19 mouse cellular contexts compared by ENCODE assay signal in genomic region chr6:90756561-90756960, GRCm38 (mm10).
DNase-seq lines count a peak whose midpoint lies in the region; ATAC-seq and TF ChIP-seq lines count a peak whose summit lies in the region.
"Had no signal": no experiment of that assay in that cellular context is flagged by ENCODE, and none has a peak within 500 bp of the region (broad histone marks: within the 10 kb centered on the region; RNA-seq: fewer than 3 reads in every experiment).

No protein-coding gene starts in this region.

- no peak overlapping the region for H3K4me2 ChIP-seq in heart, embryonic 13.5 days
- no peak overlapping the region; the same call in 1 of the 2 replicates for H3K4me2 ChIP-seq in liver, embryonic 16.5 days (ENCODE audit: low read depth, low read length)
- H3K4me2 ChIP-seq: embryonic facial prominence, embryonic 15.5 days; hindbrain, embryonic 15.5 days; lung, embryonic 14.5 days; neural tube, embryonic 12.5 days had no signal

- H3K27ac ChIP-seq in heart, embryonic 13.5 days (replicated peaks) = peak overlapping the region; percentile 44
- peak overlapping the region; percentile 94 for H3K27ac ChIP-seq in spleen, adult 2 months (ENCODE audit: insufficient read depth, low read length)
- no peak overlapping the region for H3K27ac ChIP-seq in liver, embryonic 16.5 days (ENCODE audit: low read length)
- H3K27ac ChIP-seq: embryonic facial prominence, embryonic 15.5 days; hindbrain, embryonic 15.5 days; neural tube, embryonic 12.5 days had no signal

- no peaks in the 10 kb centered on the region for H3K27me3 ChIP-seq in heart, embryonic 13.5 days (replicated peaks)
- H3K27me3 ChIP-seq in spleen, adult 2 months (ENCODE audit: control insufficient read depth, insufficient read depth, low read length) = no peaks in the 10 kb centered on the region
- no peaks in the 10 kb centered on the region for H3K27me3 ChIP-seq in liver, embryonic 16.5 days (ENCODE audit: control insufficient read depth, insufficient read depth, low read depth, low read length)
- H3K27me3 ChIP-seq: embryonic facial prominence, embryonic 15.5 days; hindbrain, embryonic 15.5 days; neural tube, embryonic 12.5 days had no signal

- no peaks in the 10 kb centered on the region for H3K36me3 ChIP-seq in heart, embryonic 13.5 days
- H3K36me3 ChIP-seq in spleen, adult 2 months (ENCODE audit: control insufficient read depth, insufficient read depth, low read length) = no peaks in the 10 kb centered on the region
- no peaks in the 10 kb centered on the region for H3K36me3 ChIP-seq in liver, embryonic 16.5 days (ENCODE audit: control insufficient read depth, insufficient read depth)
- H3K36me3 ChIP-seq: embryonic facial prominence, embryonic 15.5 days; heart, embryonic 10.5 days; hindbrain, embryonic 15.5 days; limb, embryonic 10.5 days; neural tube, embryonic 12.5 days had no signal

- no peak overlapping the region for H3K4me3 ChIP-seq in heart, embryonic 13.5 days
- peak overlapping the region; percentile 41; the same call in 1 of the 2 replicates for H3K4me3 ChIP-seq in spleen, adult 2 months (ENCODE audit: extremely low read depth, insufficient read depth, insufficient read length)
- H3K4me3 ChIP-seq in liver, embryonic 16.5 days (ENCODE audit: low read depth, low read length) = peak overlapping the region; percentile 27; the same call in 1 of the 2 replicates
- H3K4me3 ChIP-seq: embryonic facial prominence, embryonic 15.5 days; heart, embryonic 10.5 days; hindbrain, embryonic 15.5 days; limb, embryonic 10.5 days; neural tube, embryonic 12.5 days had no signal

- 66% methylated on average over 5 of the region's 5 CpGs for WGBS in heart, embryonic 13.5 days
- WGBS in spleen, adult 2 months = 41% methylated on average over 5 of the region's 5 CpGs
- WGBS in liver, embryonic 16.5 days (ENCODE audit: insufficient replicate concordance) = 43% methylated on average over 5 of the region's 5 CpGs

- H3K9me3 ChIP-seq in heart, embryonic 13.5 days = no peaks in the 10 kb centered on the region
- no peaks in the 10 kb centered on the region for H3K9me3 ChIP-seq in liver, embryonic 16.5 days (replicated peaks; ENCODE audit: control insufficient read depth, low read length)
- H3K9me3 ChIP-seq: embryonic facial prominence, embryonic 15.5 days; heart, embryonic 10.5 days; hindbrain, embryonic 15.5 days; limb, embryonic 10.5 days; neural tube, embryonic 12.5 days had no signal

- no peak for ATAC-seq in heart, embryonic 13.5 days (ENCODE audit: extremely low read depth, insufficient number of reproducible peaks, low FRiP score, low TSS enrichment)
- ATAC-seq in liver, embryonic 16.5 days (ENCODE audit: low read depth) = no peak

- no peak for TF ChIP-seq POLR2A in spleen, adult 2 months (IDR thresholded peaks at IDR 0.05; ENCODE audit: low read depth, low read length)

- no peak for DNase-seq in heart, adult 18-20 months
- peak in 1 of 2 experiments; percentile 65 for DNase-seq in spleen, adult 2 months (ENCODE audit: low read depth in 1 of 2, low spot score in 2 of 2)
- no peak for DNase-seq in spleen, postnatal 4 days (ENCODE audit: low spot score in 2 of 2)
- DNase-seq in left cerebral cortex, adult 11 months (ENCODE audit: low spot score) = no peak
- DNase-seq in frontal cortex, postnatal 10 days (ENCODE audit: low spot score in 2 of 2) = no peak
- no peak for DNase-seq in adrenal gland, adult (ENCODE audit: inconsistent age in 2 of 2, low spot score in 1 of 2)
- DNase-seq: adrenal gland, adult 8-10 months; cerebellum, adult 9-10 months; kidney, adult 8-10 months; kidney, postnatal 36 days; lung, embryonic 14.5 days; right cerebral cortex, postnatal 4 days had no signal

- H3K9ac ChIP-seq in heart, embryonic 13.5 days = no peak overlapping the region
- H3K9ac ChIP-seq in liver, embryonic 16.5 days (ENCODE audit: low read depth, low read length) = no peak overlapping the region
- H3K9ac ChIP-seq: embryonic facial prominence, embryonic 15.5 days; hindbrain, embryonic 15.5 days; lung, embryonic 14.5 days; neural tube, embryonic 12.5 days had no signal

- TF ChIP-seq CTCF in spleen, adult 2 months (IDR thresholded peaks at IDR 0.05; ENCODE audit: extremely low read depth, insufficient read depth, insufficient read length, insufficient replicate concordance) = no peak

- H3K4me1 ChIP-seq in heart, embryonic 13.5 days = peaks cover 59% of the 10 kb centered on the region
- peaks cover 45% of the 10 kb centered on the region; the same call in 1 of the 2 replicates for H3K4me1 ChIP-seq in spleen, adult 2 months (ENCODE audit: control insufficient read depth, insufficient read depth, insufficient read length)
- peaks cover 14% of the 10 kb centered on the region for H3K4me1 ChIP-seq in liver, embryonic 16.5 days (ENCODE audit: control insufficient read depth, low read depth, low read length)
